Mouse (Mus musculus): ENCODE measurements around the gene Desi2.
"Not testable (repeated sequence)": the region's sequence is repeated elsewhere in the genome, so short reads cannot be mapped to it uniquely, and the experiment has no call there.

The Desi2 gene

DNA sequence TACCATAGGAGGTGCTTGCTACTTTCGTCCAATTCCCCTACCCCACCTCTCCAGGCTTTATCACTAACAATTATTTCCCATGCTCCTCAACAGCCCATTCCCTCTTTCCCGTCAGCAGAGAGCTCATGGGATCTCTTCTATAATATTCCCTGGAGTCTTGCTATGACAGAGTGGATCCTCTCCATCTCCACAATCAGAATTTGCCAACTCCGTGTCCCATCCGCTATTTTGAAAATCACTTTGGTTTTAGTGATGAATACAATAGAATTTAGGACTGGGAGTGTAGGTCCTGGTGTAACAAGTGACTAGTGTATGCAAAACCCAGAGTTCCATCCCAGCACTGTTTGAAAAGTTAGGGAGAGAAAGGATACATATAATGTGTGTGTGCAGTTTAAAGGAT lies 69.1 kb downstream of the Desi2 start:
- in situ Hi-C loops (cut with MboI, MseI), result no loop called here

DNA sequence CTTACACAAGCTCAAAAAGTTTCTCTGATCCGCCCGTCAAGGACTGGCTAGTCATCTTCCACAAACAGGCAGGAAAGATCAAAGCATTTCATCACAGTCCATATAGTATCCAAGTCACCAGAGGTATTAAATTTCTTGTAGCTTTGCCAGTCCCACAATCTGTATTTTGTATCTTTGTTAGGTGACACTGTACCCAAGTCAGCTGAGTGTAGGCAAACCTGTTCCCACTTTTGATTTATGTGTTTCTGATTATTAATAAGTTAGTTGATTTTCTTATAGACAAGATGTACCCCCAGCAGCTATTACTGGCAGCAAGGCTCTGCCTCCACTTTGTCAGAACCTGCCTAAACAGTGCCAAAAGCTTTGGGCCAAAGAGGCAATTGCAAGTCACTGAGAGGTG lies 71.6 kb downstream of the Desi2 start:
- in situ Hi-C loops (cut with MboI, MseI), result no loop called here

DNA sequence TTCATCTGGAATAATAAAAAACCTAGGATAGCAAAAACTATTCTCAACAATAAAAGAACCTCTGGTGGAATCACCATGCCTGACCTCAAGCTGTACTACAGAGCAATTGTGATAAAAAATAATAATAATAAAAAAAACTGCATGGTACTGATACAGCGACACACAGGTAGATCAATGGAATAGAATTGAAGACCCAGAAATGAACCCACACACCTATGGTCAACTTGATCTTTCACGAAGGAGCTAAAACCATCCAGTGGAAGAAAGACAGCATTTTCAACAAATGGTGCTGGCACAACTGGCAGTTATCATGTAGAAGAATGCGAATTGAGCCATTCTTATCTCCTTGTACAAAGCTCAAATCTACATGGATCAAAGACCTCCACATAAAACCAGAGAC lies 78.2 kb downstream of the Desi2 start:
- in situ Hi-C loops (cut with MboI, MseI), result not testable (repeated sequence)

GRCm38 (mm10) chr1:178270635-178271034 lies 83.4 kb downstream of the Desi2 start:
- in situ Hi-C loops (cut with MboI, MseI), result no loop called here

DNA sequence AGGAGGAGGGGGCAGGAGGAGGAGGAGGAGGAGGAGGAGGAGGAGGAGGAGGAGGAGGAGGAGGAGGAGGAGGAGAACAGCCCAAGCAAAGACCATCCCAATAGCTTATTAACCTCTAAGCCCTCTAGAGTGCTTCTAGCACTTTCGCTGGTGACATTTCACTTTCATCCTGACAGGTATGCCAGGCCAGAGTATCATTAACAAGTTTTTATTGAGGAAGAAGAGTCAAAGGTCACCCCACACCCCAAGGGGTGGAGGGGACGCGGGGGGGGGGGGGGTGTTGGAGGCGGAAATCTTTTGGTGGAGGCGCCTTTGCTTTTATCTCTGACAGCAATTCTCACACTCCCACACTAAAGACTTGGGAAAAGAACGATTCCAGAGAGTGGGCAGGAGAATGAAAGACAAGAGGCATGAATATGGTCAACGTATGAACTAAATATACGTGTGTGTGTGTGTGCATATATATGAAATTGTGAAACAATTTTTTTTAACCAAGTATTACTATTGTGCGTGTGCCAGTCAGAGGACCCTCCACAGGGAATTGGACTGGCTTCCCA lies 88.0 kb downstream of the Desi2 start:
- in situ Hi-C loops (cut with MboI, MseI), result loop anchor here (25.0 kb wide), 1 partner anchor 938 kb away; no protein-coding TSS in a partner anchor

DNA sequence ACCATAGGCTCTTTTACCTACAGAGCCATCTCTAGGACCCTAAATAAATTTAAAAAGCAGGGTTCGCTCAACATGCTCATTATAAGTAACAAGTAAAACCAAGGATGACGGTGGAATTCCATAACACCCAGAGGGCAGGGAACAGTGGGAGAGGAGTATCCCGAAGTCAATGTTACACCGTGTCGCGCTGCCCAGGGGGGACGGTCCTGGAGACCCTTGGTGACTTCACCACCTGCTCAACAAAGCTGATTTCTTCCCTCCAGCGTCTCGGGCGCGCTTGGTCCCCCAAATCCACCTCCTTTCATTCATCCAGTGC lies 88.5 kb downstream of the Desi2 start:
- in situ Hi-C loops (cut with MboI, MseI), result loop anchor here (25.0 kb wide), 1 partner anchor 938 kb away; no protein-coding TSS in a partner anchor

DNA sequence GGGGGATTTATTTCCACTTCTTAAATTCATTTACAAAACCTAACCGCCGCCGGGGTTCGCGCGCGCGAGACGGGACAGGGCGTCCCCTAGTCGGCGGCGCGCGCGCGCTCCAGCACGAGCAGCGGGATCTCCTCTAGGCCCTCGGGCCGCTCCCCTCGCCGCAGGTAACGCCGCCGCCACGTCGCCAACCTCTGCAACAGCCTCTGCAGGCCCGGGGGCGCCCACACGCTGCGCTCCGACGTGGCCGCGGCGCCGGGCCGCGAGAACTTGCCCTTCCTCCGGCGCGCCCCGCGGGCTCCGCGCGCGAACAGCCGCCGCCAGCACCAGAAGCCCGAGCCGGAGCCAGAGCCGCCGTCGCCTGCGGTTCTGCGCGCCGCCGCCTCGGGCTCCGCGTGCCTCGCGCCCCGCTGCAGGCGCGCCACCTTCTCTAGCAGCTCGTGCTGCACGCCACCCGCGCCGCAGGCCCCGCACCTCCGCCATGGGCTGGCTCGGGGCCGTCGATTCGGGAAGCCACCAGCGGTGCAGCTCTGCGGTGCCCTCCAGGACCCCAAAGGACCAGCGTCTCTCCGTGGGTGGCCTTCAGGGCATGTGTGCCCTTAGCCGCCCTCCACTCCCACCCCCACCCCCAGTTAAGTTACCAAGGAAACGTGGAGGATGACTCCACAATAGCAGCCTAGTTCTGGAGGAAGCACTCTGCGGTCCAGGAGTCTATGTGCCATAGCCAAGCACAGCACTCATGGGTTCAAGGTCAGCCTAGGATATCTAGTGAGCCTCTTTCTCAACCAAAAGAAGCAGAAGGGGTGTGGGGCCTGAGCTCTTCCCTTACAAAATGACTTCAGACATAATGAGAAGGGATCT lies 89.1 kb downstream of the Desi2 start:
- in situ Hi-C loops (cut with MboI, MseI), result loop anchor here (25.0 kb wide), 1 partner anchor 939 kb away; no protein-coding TSS in a partner anchor

- in situ Hi-C loops (cut with MboI, MseI), result loop anchor here (25.0 kb wide), 1 partner anchor 946 kb away; no protein-coding TSS in a partner anchor
These were observed 96.1 kb downstream of the Desi2 start for GRCm38 (mm10) chr1:178283314-178283713.

- in situ Hi-C loops (cut with MboI, MseI), result loop anchor here (25.0 kb wide), 1 partner anchor 947 kb away; no protein-coding TSS in a partner anchor
These were observed 96.9 kb downstream of the Desi2 start for GRCm38 (mm10) chr1:178283946-178284720.

GRCm38 (mm10) chr1:178287601-178288176 lies 100.5 kb downstream of the Desi2 start:
- in situ Hi-C loops (cut with MboI, MseI), result loop anchor here (25.0 kb wide), 1 partner anchor 950 kb away; no protein-coding TSS in a partner anchor

- in situ Hi-C loops (cut with MboI, MseI), result loop anchor here (25.0 kb wide), 1 partner anchor 954 kb away; no protein-coding TSS in a partner anchor
These were observed 104.5 kb downstream of the Desi2 start for GRCm38 (mm10) chr1:178291716-178292115.

DNA sequence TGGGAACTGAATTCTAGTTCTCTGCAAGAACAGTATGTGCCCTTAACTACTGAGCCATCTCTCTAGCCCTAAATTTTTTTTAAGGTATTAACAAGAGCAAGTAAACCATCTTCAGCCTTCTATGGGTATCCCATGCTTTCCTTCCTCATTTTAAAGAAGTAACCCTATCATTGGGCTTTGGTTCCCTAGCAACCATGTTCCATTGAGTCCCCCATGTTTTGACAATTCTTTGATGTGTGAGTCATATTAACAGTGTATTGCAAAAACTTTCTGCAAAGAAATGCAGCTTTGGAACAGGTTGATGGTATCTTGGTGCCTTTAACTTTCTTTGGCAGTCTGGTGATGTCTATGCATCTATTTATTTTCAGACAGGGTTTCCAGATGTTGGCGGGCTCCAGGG lies 106.8 kb downstream of the Desi2 start:
- in situ Hi-C loops (cut with MboI, MseI), result loop anchor here (25.0 kb wide), 1 partner anchor 957 kb away; no protein-coding TSS in a partner anchor

GRCm38 (mm10) chr1:178301261-178301660 lies 114.0 kb downstream of the Desi2 start:
- in situ Hi-C loops (cut with MboI, MseI), result loop anchor here (5.0 kb wide), 1 partner anchor 154 kb away; no protein-coding TSS in a partner anchor

GRCm38 (mm10) chr1:178303425-178303824 lies 116.2 kb downstream of the Desi2 start:
- in situ Hi-C loops (cut with MboI, MseI), result loop anchor here (5.0 kb wide), 1 partner anchor 156 kb away; no protein-coding TSS in a partner anchor
